Mouse (Mus musculus) splenic B cell, adult 2 months (primary cell): ENCODE results near the gene Nlgn1.

Experiments
- DNase-seq: peaks from one replicate; pipeline ENCODE4 v3.0.0-alpha.2; 2011; ENCODE audit warnings: low read depth, low spot score
- H3K27me3 ChIP-seq: 2 replicates; pipeline ENCODE4 v1.6.1; 2012; ENCODE audit warnings: mild to moderate bottlenecking, low read length, moderate library complexity, mixed read lengths; ENCODE audit not compliant: control insufficient read depth, poor library complexity, insufficient read depth, severe bottlenecking
- H3K36me3 ChIP-seq: 2 replicates; pipeline ENCODE4 v1.6.1; 2012; ENCODE audit warnings: mild to moderate bottlenecking, low read length, moderate library complexity, mixed read lengths; ENCODE audit not compliant: control insufficient read depth, poor library complexity, insufficient read depth, severe bottlenecking

Gene Nlgn1

GRCm38 (mm10) chr3:26332400-26333238, at the start of gene Nlgn1:
Gene Nlgn1 (minus strand): TSS chr3:26332460.
- Histone ChIP-seq H3K27me3 (no peaks in the 10 kb centered on the region; the same call in 1 of the 2 replicates), H3K36me3 (no peaks in the 10 kb centered on the region)
- no peak for DNase-seq

DNA sequence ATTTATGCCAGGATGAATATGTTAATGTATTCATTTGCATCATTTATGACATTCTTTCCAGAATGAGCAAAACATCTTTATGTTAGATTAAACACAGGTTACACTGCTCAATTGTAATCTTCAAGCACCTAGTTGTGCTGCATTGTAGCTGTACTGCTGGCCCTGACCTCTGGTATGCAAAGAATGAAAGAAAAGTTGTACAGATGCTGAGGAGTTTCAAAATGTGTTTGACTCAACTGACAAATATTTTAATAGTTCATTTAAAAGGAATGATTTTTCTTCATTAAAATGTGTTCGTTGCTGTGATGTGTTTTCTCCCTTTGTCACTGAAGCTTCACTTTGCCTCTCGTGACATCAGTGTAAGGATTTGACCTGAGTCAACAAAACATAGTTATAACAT, 46.0 kb upstream of the Nlgn1 start:
- no peaks in the 10 kb centered on the region for H3K27me3 ChIP-seq
- H3K36me3 ChIP-seq, result no peaks in the 10 kb centered on the region
- no peak for DNase-seq

DNA sequence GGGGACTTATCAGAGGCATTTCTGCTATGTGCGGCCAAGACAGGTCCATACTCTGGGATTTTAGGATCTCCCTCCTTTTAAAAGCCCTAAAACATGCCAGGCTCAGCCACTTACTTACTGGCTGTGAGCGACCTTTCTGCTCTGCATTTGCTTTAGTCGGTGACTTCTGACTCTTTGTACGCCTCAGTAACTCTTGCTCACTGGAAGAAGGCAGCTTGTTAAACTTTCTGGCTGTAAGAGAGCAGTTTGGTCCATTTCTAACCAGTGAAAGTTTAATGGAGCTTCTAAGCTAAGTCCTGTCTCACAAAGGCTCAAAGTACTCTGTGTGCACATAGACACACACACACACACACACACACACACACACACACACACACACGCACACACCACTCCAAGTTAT, 22.8 kb upstream of the Nlgn1 start:
- no peak for DNase-seq
- H3K36me3 ChIP-seq, result no peaks in the 10 kb centered on the region
- no peaks in the 10 kb centered on the region for H3K27me3 ChIP-seq

DNA sequence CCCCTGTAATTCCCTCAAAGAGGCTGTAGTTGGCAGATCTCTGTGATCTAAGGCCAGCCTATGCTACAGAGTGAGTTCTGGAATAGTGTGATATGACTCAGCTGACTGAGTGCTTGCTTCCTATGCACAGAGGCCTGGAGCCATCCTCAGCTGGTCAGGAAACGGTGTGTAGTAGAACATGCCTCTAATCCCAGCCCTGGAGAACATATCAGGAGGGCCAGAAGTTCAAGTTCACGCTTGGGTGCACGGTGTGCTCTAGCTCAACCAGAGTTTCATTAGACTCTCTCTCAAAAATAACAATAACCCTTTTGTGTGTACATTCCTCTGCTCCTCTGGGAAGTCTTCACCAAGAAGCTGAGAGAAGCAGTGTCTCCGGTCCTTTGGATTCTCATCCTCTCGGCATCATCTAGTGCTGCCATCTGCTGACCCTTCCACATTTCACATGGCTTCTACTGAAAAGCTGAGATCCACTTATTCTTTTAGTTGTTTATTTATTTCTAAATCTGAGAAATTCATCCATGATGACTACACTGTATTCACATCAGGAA, 22.3 kb upstream of the Nlgn1 start:
- Histone ChIP-seq H3K36me3 (no peaks in the 10 kb centered on the region), H3K27me3 (no peaks in the 10 kb centered on the region)
- DNase-seq, result no peak

DNA sequence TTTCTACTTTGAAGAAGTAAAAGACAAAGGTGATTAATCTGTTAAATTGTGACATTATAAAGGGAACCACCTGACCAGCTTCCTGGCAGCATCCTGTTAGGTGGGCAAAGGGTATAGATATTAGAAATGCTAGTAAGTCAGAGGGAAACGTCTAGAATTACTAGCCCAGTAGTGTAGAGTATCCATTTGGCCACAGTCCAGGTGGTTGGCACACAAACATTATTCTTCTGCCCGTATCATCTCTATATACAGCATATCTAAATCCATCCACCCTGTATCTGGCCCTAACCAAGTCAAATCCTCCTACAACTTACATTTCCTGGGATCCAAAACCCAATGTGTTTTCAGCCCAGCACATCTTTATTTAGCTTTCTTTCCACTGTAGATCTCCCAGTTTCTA, 5.2 kb upstream of the Nlgn1 start:
- no peaks in the 10 kb centered on the region for H3K36me3 ChIP-seq
- DNase-seq, result no peak

GRCm38 (mm10) chr3:26333239-26333811, 1.1 kb upstream of the Nlgn1 start:
- DNase-seq, result no peak
- H3K36me3 ChIP-seq, result no peaks in the 10 kb centered on the region

More for the DNA sequence above, 5.2 kb upstream of the Nlgn1 start:
- no peaks in the 10 kb centered on the region for H3K27me3 ChIP-seq

DNA sequence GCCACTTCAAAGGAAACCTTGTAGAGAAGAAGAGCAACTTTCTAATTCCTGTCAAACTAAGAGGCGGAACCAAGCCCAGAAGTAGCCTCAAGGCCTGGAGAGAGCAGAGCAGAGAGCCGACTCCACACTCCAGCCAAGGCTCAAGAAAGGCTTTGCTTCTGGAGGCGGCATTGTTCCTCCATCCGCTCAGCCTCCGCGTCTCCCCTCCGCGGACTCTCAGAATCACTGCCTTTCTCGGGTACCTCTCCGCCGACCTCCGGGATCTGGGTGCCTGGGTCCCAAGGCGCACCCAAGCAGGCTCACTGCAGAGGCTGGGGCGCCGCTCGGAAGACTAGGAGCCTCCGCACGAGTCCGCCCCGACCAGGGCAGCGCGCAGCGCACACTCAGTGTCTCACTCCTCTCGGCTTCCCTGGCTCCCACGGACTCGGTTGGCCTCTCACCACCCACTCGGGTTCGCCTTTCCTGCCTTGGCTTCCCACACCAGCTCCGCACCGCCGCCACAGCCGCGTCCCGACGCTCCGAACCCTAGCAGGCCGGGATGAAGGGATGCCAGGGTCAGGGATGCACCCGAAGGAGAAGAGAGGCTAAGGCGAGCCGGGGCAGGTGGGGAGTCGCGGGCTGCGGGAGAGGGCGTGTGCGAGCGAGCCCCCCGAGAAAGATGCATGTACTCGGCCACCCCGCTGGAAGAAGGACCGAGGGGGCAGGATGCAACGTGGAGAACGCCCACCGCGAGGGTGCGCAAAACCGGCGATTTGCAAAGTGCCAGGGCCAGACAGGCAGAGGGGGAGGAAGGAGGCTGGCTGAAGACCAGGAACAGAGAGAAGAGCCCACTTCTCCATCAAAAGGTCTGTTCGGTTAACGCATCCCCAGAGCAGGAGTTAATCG, 841 bp downstream of the Nlgn1 start:
- no peak for DNase-seq
- Histone ChIP-seq H3K36me3 (no peaks in the 10 kb centered on the region), H3K27me3 (no peaks in the 10 kb centered on the region; the same call in 1 of the 2 replicates)

More at GRCm38 (mm10) chr3:26333239-26333811, 1.1 kb upstream of the Nlgn1 start:
- H3K27me3 ChIP-seq, result no peaks in the 10 kb centered on the region; the same call in 1 of the 2 replicates

DNA sequence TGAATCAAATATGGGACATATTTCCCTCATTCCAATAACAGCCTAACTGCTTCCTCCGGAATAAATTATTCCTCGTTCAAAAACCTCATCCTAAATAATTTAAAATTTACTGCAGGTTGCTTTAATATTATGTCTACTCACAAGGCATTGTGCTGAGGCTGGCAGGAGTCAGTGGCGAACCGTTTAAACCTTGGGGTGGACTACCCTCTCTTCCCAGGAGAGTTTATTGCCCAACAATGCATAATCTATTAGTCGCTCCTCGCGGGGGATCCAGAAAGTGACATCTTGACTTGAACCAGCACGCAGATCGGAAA, 1.4 kb downstream of the Nlgn1 start:
- no peak for DNase-seq
- Histone ChIP-seq H3K27me3 (no peaks in the 10 kb centered on the region; the same call in 1 of the 2 replicates), H3K36me3 (no peaks in the 10 kb centered on the region)

DNA sequence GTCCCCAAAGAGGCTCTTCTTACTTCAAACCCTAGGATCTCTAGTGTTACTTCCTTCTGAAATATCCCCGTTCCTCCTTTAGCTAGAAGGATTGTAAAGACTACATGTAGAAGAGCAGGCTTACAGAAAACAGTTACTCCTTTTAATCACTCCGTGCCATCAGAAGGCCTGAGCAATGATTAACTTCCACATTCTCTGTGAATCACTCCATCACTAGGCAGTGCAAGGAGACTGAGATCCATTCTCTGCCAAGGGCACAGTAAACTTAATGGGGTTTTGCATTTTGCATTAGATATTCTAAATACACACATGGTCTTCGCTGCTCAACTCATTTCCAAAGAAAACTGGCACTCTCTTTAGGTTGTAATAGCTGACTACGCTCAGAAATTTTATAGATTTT, 2.2 kb downstream of the Nlgn1 start:
- Histone ChIP-seq H3K36me3 (no peaks in the 10 kb centered on the region), H3K27me3 (no peaks in the 10 kb centered on the region; the same call in 1 of the 2 replicates)
- no peak for DNase-seq

- H3K36me3 ChIP-seq, result no peaks in the 10 kb centered on the region
- no peaks in the 10 kb centered on the region for H3K27me3 ChIP-seq
- no peak for DNase-seq
Observed at GRCm38 (mm10) chr3:26324510-26324909, 7.8 kb downstream of the Nlgn1 start.

- H3K36me3 ChIP-seq, result no peaks in the 10 kb centered on the region
- no peaks in the 10 kb centered on the region for H3K27me3 ChIP-seq
- no peak for DNase-seq
Observed at GRCm38 (mm10) chr3:26317397-26317796, 14.9 kb downstream of the Nlgn1 start.

- H3K27me3 ChIP-seq, result no peaks in the 10 kb centered on the region
- no peaks in the 10 kb centered on the region for H3K36me3 ChIP-seq
- no peak for DNase-seq
Observed at GRCm38 (mm10) chr3:26297869-26298268, 34.4 kb downstream of the Nlgn1 start.

DNA sequence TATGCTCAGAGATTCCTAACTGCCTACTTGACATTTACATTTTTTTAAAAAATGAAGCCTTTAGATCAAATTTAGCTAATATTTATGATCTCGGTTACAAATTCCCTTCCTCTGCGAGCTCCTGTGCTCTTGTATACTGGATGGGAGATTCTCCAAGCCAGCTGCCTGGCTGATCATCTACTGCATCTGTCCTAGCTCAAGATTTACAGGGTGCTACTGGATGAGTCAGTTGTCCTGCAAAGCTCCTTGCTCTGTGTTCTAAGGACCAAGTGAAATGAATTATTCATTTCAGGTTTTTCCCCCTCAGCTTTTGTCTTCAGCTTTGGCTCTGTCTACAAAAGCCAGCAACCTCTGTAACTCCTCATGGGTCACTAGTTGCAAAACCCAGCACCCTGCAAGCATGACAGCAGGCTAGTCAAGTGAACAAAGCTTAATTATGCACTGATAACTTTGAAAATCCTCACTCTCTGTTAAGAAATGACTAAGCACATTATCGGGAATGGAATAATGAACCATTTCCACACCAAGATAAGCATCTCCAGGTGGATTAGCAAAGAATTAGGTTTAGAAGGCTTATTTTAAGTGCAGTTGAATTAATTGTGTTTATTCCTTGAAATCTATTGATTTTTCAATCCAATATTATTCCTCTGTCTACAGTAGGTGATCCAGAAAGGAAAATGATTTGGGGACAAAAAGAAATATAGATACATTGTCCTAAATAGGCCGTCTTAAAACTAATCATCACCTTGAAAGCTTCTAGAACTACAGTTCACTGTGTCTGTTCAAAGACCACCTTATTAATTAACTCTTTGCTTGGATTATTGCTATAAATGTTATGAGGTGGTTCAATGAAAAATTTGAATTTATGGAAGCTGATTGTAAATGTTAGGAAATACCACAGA, 61.1 kb downstream of the Nlgn1 start:
- DNase-seq, result no peak
- no peaks in the 10 kb centered on the region for H3K27me3 ChIP-seq

DNA sequence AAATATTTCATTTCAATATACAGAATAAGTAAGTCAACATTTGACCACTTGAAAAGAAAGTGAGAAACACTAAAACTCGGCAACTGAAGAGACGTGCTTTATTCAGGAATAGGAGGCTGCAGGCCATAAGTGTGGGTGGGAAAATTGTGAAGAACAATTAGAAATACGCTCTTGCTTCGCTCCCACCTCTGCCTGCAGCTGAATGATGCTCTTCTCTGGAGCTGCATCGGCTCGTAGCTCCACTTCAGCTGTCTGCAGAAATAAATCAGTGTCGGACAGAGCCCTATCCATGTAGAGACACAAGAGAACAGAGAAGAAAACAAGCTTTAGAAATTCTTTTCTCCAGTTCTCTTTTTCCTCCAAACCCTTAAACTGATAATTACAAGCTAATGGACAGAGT, 85.7 kb downstream of the Nlgn1 start:
- no peaks in the 10 kb centered on the region for H3K27me3 ChIP-seq
- H3K36me3 ChIP-seq, result no peaks in the 10 kb centered on the region
- no peak for DNase-seq

More for the DNA sequence above, 61.1 kb downstream of the Nlgn1 start:
- H3K36me3 ChIP-seq, result no peaks in the 10 kb centered on the region
